Mouse (Mus musculus) testis, postnatal 14 days (tissue): ENCODE data around the gene Vps37b.
A peak's percentile ranks its signal among the peaks of the same experiment; 100 is the strongest.

ENCODE experiments used
- DNase-seq: peaks from one replicate; pipeline ENCODE4 v3.0.0; 2021; ENCODE audit warnings: low spot score

Vps37b gene

DNA sequence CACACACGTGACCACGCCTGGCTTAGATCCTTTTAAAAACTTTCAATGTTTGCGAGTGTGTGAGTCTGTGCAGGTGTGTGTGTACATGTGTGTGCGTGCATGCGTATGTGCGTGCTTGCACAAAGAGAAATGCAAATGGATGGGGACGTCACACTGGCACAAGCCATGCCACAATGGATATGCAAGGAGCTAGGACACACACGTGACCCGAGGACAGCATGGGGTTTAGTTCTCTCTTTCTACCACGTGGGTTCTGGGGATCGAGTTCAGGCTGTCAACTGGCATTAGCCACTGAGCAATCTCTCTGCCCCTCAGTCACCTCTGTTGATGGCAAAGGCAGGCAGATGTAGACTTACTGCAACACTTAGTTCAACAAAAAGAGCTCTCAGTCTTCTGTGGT, 10.4 kb downstream of the Vps37b start:
- no peak for DNase-seq

DNA sequence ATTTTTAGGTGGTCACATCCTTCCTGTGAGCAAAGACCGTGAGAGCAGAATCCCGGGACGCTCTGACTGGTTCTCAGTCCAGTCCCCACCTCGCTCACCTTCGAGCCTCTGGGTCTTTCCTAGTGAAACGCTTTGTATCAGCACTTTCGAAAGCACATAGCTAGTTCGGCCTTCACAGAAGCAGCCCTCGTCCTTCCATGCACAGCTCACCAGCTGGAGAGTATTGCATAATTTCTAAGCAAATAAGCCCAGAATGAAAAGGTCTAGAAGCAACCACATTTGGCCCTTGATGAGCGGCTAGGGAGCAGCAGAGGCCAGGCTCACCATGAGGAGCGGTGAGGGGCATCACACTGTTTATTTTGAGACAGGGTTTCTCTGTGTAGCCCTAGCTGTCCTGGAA, 10.9 kb downstream of the Vps37b start:
- no peak for DNase-seq

DNA sequence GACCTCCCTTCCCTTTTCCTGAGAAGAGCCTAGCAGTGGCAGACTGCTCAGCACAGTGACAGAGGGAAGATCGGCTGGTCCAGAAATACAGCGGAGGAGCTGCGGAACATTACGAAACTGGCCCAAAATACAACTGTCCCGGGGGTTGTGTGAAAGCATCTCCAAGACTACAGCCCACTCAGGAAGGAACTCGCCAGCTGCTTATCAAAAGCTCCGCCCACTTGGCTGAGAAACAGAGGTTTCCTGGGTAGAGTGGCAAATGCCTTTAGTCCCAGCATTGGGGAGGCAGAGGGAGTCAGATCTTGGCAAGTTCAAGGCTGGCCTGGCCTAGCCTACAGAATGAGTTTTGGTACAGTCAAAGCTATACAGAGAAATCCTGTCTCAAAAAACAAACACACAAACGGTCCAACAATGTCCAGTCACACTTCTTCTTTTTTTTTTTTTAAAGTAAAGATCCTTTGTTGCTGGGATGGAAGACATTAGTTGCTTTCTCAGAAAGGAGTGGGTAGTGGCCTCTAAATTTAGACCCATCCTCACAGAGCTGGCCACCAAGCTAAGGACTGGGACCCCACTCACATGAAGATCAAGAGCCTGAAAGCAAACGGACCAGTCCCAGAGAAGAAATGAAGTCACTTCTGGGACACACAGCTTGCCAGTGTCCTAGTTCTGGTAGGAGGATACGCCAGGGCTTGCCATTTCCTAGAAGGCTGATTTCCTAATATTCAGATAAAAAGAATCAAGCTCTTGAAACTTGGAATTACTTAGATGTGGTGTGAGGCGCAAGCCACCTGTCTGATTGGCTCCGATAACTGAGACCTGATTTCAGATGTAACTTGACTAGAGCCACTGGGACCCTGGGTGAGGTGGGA, 12.5 kb downstream of the Vps37b start:
- peak; percentile 78 for DNase-seq

DNA sequence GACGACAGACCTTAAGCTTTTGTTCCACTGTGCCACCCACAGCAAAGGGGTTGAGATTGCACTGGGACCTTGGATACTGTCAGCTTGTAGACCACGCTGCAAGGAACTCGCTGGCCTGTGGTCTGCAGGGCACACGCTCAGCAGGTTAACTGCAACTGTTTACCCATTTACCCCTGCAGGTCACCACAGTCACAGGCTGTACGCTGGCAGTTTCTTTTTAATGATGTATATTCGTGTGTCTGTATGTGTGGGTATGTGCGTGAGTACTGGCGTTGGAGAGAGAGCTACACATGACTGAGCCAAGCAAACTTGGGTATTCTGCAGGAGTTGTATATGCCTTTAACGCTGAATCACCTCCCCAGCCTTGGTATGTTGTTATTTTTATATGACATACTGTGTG, 13.4 kb downstream of the Vps37b start:
- no peak for DNase-seq

DNA sequence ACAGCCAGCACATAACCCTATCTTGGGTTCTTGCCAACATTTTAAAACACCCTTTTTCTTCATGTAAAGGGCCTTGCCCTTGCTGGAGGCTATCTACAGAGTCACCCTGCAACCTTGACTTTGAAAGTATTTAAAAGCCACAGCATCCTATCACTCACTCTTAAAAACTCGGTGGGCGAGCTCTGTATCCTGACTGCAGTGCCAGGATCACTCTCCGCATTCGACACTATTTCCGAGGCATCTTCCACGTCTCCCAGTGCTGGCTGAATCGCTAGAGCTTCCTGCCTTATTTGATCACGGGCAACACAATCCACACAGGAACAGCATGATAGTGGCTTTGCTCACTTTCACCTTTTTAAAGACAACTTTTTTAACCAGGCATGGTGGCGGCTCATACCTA, 14.1 kb downstream of the Vps37b start:
- DNase-seq: no peak

GRCm38 (mm10) chr5:124016291-124016821, 15.7 kb downstream of the Vps37b start:
- DNase-seq: no peak

DNA sequence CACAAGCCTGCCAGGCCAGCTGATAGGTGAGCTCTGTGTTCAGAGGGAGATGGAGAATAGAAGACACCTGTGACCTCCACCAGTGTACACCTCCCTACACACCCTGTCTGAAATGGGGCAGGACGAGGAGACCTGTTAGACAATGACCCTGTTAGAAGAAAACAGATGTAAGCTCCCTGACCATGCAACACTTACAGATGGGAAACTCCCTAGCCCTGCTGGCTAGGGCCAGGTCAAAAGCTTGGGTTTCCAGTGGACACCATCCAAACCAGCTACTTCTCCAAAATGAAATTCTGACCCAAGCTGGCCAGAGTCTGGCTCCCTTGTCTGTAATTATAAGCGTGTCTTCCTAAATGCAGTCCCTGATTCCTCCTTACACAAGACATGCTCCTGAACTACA, 16.3 kb downstream of the Vps37b start:
- no peak for DNase-seq

GRCm38 (mm10) chr5:124014791-124015251, 17.2 kb downstream of the Vps37b start:
- no peak for DNase-seq

DNA sequence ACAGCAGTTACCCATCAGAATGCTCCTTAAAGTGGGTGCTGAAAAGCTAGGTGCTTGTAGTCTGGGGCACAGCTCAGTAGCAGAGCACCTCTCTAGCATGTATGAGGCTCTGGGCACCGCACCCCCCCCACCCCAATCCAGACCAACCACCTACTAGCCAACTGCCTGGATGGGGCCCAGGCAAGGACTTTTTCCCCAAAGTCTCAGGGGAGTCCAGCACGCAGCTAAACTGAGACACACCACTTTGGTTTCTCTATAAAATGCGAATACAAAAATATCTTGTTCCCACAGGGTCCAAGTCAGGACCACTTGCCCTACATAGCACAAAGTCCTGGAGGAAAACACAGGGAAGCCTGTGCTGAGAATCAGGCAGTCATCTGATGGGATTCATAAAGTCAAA, 17.9 kb downstream of the Vps37b start:
- DNase-seq: no peak

DNA sequence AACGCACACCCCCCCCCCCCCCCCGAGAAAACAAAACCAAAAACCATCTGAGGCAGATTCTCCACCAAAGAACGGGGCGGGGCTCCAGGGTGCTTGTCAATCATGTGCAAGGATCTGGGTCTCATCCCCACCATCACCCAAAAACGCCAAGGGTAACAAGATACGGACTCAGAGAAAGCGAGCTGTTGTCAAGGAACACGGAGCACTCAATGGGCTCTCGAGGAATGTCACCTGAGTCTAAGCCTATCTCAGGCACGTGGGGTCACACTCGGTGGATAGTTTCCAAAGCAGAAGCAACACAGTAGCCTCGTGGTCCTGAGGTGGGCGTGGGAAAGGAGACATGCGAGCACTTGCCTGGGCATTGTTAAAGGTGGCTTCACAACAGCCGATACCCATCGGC, 18.3 kb downstream of the Vps37b start:
- DNase-seq: no peak

- DNase-seq: no peak
Observed at GRCm38 (mm10) chr5:124012885-124013284, 19.2 kb downstream of the Vps37b start.

- no peak for DNase-seq
Observed at GRCm38 (mm10) chr5:124011927-124012326, 20.1 kb downstream of the Vps37b start.

GRCm38 (mm10) chr5:124010910-124011655, 21.0 kb downstream of the Vps37b start:
- no peak for DNase-seq

DNA sequence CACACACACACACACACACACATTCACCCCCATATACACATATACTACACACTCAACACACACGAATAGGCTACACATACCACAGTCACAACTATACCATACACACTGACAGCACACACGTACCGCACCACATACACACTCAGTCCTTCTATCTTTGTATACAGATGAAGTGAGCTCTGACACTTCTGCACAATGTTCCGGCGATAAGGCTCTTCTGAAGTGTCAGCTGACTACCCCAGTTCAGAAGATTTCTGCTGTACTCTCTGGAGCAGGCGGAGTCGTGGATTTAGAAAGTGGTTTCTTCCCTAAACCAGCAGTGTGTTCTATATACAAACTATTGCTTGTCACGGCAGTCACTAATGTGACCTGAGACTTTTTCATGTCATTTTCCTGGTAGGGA, 22.0 kb downstream of the Vps37b start:
- no peak for DNase-seq

GRCm38 (mm10) chr5:124006891-124007491, 25.1 kb downstream of the Vps37b start:
- DNase-seq: no peak

DNA sequence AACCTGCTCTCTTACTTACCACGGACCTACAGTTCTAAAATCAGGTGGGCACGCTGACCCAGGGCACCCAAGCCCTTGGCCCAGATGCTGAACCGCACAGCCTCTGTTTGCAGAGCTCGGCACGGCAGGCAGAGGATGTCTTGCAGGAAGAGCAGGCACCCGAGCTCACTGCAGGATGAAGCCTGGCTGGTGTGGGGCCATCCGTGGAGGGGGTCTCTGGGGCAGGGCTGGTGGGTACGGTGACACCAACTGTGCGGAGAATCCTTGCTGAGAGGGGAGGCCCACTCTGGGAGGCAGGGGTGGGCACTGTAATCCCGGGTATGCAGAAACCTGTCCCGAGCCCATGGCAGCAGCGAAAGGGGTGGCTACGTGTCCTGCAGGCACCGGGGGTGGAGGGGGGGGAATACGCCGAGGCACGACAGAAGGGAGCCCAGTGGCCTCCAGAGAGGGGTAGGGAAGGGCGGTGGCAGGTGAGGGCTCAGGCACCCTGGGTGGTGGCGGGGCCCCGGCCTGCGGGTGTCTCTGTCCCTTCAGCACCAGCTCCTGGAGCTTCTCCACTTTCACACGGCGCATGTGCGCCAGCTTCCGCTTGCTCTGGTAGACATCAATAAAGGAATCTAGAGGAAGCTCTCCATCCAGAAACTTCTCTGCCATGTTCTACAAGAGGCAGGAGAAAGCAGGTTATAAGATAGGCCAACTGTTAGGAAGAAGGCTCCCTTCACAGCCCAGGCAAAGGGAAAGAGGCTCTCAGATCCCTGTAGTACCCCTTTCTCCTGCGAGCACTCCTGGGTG, 25.8 kb downstream of the Vps37b start:
- no peak for DNase-seq

DNA sequence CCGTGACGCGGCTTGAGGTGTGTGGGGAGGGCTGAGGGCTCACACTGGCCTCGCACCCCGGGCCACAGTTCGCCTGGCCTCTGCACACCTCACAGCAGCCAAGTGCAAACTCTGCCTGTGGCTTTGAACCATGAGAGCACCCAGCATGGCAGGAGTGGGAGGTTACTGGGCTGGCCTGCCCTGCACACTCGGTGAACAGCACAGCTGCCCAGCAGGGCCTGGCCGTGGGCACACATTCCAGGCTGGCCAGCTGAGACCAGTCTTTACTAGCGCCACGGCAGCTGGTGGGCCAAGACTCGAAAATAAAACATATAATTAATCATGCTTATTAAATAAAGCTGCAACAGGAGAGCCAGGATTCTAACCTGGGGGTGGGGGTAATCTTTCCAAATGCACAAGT, 26.5 kb downstream of the Vps37b start:
- DNase-seq: no peak

- no peak for DNase-seq
Observed at GRCm38 (mm10) chr5:124005151-124005500, 26.9 kb downstream of the Vps37b start.

- DNase-seq: no peak
Observed at GRCm38 (mm10) chr5:124004356-124005150, 27.5 kb downstream of the Vps37b start.

- DNase-seq: no peak
Observed at GRCm38 (mm10) chr5:124003375-124003774, 28.7 kb downstream of the Vps37b start.

- no peak for DNase-seq
Observed at GRCm38 (mm10) chr5:124002876-124003275, 29.2 kb downstream of the Vps37b start.
